Mouse (Mus musculus): ENCODE data around the gene Nhlh2. TPM values are rescaled to one million over a fixed set of nuclear protein-coding genes. Genes with fewer than 3 reads are reported as not detected.

Gene Nhlh2
- total RNA-seq, 2 experiments from 2014 or later: not detected

DNA sequence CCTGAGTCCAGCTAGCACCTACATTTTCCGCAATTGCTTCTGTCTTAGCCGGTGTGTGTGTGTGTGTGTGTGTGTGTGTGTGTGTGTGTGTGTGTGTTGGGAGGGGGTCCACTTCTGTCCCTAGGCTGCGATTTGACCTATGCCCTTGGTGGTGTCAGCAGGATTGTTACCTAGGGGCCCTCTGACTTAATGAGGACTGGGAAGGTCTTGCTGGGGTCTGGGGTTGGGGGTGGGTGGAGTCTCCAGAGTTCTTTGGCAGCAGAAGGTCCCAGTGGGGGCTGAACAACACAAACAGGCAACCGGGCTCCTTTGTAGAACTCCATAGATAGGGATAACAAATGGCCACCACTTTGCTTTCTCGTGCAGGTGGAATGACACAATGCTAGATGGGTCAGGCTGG lies 14.0 kb downstream of the Nhlh2 start:
- ATAC-seq (replicated peaks; ENCODE audit: low FRiP score, poor library complexity, severe bottlenecking): no peak

- ATAC-seq (replicated peaks; ENCODE audit: low FRiP score, poor library complexity, severe bottlenecking): no peak
Measured at GRCm38 (mm10) chr3:102024981-102025451, 15.1 kb downstream of the Nhlh2 start.

DNA sequence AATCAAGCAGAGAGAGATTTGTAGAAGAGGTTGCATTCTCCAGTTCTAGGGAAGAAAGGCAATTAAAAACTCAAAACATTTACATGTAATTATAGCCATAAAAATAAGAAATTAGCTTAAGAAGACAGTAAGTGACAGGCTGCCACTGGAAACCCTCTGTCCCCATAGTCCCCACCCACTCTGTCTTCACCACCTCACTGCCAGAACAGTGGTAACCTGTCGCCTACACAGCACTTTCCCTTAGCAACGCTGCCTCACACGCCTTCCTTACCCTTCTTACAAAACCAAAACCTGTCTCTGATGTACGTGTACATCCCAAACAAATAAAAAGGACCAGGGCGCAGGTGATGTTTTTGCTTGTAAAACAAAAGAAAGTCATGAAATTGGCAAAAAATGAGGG lies 15.8 kb downstream of the Nhlh2 start:
- ATAC-seq (replicated peaks; ENCODE audit: low FRiP score, poor library complexity, severe bottlenecking): no peak

GRCm38 (mm10) chr3:102027880-102028279 lies 18.0 kb downstream of the Nhlh2 start:
- no peak for ATAC-seq (replicated peaks; ENCODE audit: low FRiP score, poor library complexity, severe bottlenecking)

GRCm38 (mm10) chr3:102037806-102038205 lies 27.9 kb downstream of the Nhlh2 start:
- ATAC-seq (replicated peaks; ENCODE audit: low FRiP score, poor library complexity, severe bottlenecking): no peak

DNA sequence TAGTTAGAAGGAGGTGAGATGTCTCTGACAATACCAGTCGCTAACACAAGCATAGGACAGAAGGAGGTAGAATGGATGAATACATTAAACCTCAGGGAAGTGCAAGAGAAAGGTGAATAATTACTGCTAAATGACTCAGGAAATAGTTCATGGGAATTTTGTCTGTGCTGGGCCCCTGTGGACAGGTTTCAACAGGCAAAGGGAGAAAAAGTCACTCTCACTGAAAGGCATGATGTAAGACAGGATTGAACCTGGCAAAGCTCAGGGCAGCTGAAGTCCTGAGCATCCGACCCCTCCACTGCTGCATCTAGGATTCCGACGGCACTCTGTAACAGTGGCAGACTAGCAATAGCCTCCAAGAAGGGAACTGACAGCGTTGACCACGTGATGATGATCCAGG lies 28.7 kb downstream of the Nhlh2 start:
- ATAC-seq (replicated peaks; ENCODE audit: low FRiP score, poor library complexity, severe bottlenecking): no peak

DNA sequence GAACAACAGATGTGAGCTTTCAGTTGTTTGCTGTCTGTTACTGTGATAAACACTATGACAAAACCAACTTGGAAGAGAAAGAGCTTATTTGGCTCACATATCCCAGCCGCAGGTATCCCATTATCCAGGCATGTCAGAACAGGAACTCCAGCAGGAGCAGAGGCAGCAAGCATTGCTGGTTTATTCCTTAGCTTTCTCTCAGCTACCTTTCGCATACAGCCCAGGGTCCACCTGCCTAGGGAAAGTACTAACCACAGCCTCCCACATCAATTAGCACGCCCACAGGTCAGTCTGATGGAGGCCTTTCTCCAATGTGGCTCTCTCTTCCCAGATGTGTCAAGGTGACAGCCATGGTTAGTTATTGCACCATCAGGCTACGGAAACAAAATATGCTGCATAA lies 31.8 kb downstream of the Nhlh2 start:
- ATAC-seq (replicated peaks; ENCODE audit: low FRiP score, poor library complexity, severe bottlenecking): no peak

- ATAC-seq (replicated peaks; ENCODE audit: low FRiP score, poor library complexity, severe bottlenecking): no peak
Measured at GRCm38 (mm10) chr3:102045071-102045470, 35.2 kb downstream of the Nhlh2 start.

GRCm38 (mm10) chr3:102047532-102047931 lies 37.7 kb downstream of the Nhlh2 start:
- no peak for ATAC-seq (replicated peaks; ENCODE audit: low FRiP score, poor library complexity, severe bottlenecking)

DNA sequence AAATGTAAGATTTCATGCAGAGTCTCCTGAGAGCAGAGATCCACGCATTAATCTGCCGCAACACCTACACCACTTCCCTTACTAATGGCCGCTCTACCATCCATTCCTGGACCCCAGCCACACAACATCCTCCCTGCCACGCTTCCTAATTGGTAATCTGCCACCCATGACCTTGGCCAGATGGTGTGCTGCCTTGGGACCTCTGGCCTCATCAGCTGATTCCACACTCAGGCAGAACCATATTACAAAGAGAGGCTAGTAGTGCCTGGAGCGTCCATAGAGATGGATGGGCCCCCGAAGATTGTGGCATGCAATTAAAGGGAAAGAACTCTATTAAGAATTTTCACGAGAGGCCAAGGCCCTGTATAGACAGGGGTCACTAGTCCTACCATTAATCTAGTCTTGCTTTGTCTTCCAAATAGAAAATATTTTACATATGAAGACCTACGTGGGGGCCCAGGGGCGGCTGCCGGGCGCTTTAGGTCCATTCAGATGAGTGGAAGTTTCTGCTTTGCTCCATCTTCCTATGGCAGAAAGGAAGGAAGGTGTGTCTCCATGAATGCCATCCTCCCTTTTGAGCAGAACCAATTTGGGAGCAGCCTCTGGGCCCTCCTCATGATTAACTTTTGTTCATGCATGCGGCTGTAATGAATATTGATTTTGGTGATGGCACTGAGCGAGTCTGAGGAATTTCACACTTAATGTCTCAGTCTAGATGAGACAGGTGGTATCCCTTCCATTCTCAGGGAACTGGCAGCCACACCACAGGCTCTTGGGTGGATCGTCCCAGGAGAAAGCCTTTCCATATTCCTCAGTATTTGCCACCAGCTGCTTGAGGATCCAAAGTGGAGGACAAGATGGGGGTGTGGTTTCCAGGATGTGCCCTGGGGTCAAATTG lies 39.6 kb downstream of the Nhlh2 start:
- no peak for ATAC-seq (replicated peaks; ENCODE audit: low FRiP score, poor library complexity, severe bottlenecking)

- no peak for ATAC-seq (replicated peaks; ENCODE audit: low FRiP score, poor library complexity, severe bottlenecking)
Measured at GRCm38 (mm10) chr3:102052036-102052435, 42.2 kb downstream of the Nhlh2 start.

- ATAC-seq (replicated peaks; ENCODE audit: low FRiP score, poor library complexity, severe bottlenecking): no peak
Measured at GRCm38 (mm10) chr3:102053293-102053692, 43.4 kb downstream of the Nhlh2 start.

GRCm38 (mm10) chr3:102055878-102056277 lies 46.0 kb downstream of the Nhlh2 start:
- no peak for ATAC-seq (replicated peaks; ENCODE audit: low FRiP score, poor library complexity, severe bottlenecking)

- no peak for ATAC-seq (replicated peaks; ENCODE audit: low FRiP score, poor library complexity, severe bottlenecking)
Measured at GRCm38 (mm10) chr3:102060065-102060464, 50.2 kb downstream of the Nhlh2 start.

GRCm38 (mm10) chr3:102061923-102062670 lies 52.2 kb downstream of the Nhlh2 start:
- no peak for ATAC-seq (replicated peaks; ENCODE audit: low FRiP score, poor library complexity, severe bottlenecking)

GRCm38 (mm10) chr3:102062671-102063010 lies 52.8 kb downstream of the Nhlh2 start:
- no peak for ATAC-seq (replicated peaks; ENCODE audit: low FRiP score, poor library complexity, severe bottlenecking)

DNA sequence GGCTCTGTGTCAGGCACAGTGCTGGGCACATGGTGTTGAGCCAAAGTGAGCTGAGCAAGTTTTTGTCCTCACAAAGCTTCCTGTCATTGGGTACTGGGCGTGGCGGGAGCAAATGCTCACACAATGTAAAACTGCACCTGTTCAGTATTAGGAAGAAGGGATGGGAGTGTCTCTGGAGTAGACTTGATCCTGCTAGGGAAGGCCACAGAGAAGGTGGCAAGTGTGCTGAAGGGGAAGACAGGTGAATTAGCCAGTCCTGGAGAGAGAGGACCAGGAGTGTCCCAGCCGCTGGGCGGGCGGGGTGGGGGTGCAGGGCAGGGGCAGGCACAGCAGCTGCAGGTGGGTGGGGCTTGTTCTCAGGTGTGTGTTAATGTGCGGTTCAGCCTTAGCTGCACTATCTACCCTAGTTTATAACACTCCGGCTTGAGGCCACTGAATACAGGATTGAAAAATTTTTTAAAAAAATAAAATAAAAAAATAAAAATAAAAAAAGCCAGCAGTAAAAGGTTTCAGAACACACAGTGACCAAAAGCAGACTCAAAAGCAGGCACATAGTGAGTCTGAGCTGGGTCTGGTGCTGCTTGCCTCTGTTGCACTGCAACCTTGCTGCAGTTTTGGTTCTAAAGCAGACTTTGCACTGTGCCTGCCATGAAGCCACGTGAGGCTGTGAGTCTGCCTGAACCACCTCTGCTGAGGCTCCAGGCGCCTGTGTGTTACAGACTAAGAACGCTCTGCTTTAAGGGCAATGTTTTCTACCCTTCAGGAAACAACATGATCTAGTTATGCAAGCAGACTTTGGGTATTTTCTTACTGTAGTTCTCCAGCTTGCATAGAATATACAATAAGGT lies 53.6 kb downstream of the Nhlh2 start:
- ATAC-seq (replicated peaks; ENCODE audit: low FRiP score, poor library complexity, severe bottlenecking): no peak

GRCm38 (mm10) chr3:102064566-102064965 lies 54.7 kb downstream of the Nhlh2 start:
- no peak for ATAC-seq (replicated peaks; ENCODE audit: low FRiP score, poor library complexity, severe bottlenecking)

All from erythroid progenitor cell, adult 5-6 weeks (primary cell).